Mouse (Mus musculus): ENCODE measurements around the gene Ap4e1.

Gene Ap4e1

GRCm38 (mm10) chr2:127008469-127008998, at the start of gene Ap4e1:
TSS of gene Ap4e1 (plus strand) at chr2:127008717.
- in situ Hi-C loops (cut with MseI, MboI) = loop anchor here in 1 of 2 experiments (25.0 kb wide), 1 partner anchor 171 kb away; no protein-coding TSS in a partner anchor

GRCm38 (mm10) chr2:126961696-126962095, 46.8 kb upstream of the Ap4e1 start:
- in situ Hi-C loops (cut with MseI, MboI) = no loop called here

- in situ Hi-C loops (cut with MseI, MboI) = no loop called here
These were observed 31.1 kb upstream of the Ap4e1 start for GRCm38 (mm10) chr2:126977428-126977827.

GRCm38 (mm10) chr2:126983221-126983620, 25.3 kb upstream of the Ap4e1 start:
- in situ Hi-C loops (cut with MseI, MboI) = no loop called here

GRCm38 (mm10) chr2:126989919-126990318, 18.6 kb upstream of the Ap4e1 start:
- in situ Hi-C loops (cut with MseI, MboI) = no loop called here

GRCm38 (mm10) chr2:126992742-126993141, 15.8 kb upstream of the Ap4e1 start:
- in situ Hi-C loops (cut with MseI, MboI) = no loop called here

GRCm38 (mm10) chr2:126994384-126995166, 13.9 kb upstream of the Ap4e1 start:
- in situ Hi-C loops (cut with MseI, MboI) = no loop called here

- in situ Hi-C loops (cut with MseI, MboI) = no loop called here
These were observed 11.8 kb upstream of the Ap4e1 start for GRCm38 (mm10) chr2:126996737-126997136.

- in situ Hi-C loops (cut with MseI, MboI) = no loop called here
These were observed 10.3 kb upstream of the Ap4e1 start for GRCm38 (mm10) chr2:126998219-126998618.

GRCm38 (mm10) chr2:127000406-127001324, 7.9 kb upstream of the Ap4e1 start:
- in situ Hi-C loops (cut with MseI, MboI) = loop anchor here in 1 of 2 experiments (25.0 kb wide), 1 partner anchor 163 kb away; no protein-coding TSS in a partner anchor

GRCm38 (mm10) chr2:127004046-127004445, 4.5 kb upstream of the Ap4e1 start:
- in situ Hi-C loops (cut with MseI, MboI) = loop anchor here in 1 of 2 experiments (25.0 kb wide), 1 partner anchor 167 kb away; no protein-coding TSS in a partner anchor

- in situ Hi-C loops (cut with MseI, MboI) = loop anchor here in 1 of 2 experiments (25.0 kb wide), 1 partner anchor 170 kb away; no protein-coding TSS in a partner anchor
These were observed 1.7 kb upstream of the Ap4e1 start for GRCm38 (mm10) chr2:127006634-127007370.

- in situ Hi-C loops (cut with MseI, MboI) = loop anchor here in 1 of 2 experiments (25.0 kb wide), 1 partner anchor 170 kb away; no protein-coding TSS in a partner anchor
These were observed 1.0 kb upstream of the Ap4e1 start for GRCm38 (mm10) chr2:127007509-127007908.

- in situ Hi-C loops (cut with MseI, MboI) = no loop called here
These were observed 26.6 kb downstream of the Ap4e1 start for GRCm38 (mm10) chr2:127035006-127035605.

GRCm38 (mm10) chr2:127037299-127037698, 28.8 kb downstream of the Ap4e1 start:
- in situ Hi-C loops (cut with MseI, MboI) = no loop called here

GRCm38 (mm10) chr2:127061471-127061870, 53.0 kb downstream of the Ap4e1 start:
- in situ Hi-C loops (cut with MseI, MboI) = no loop called here

- in situ Hi-C loops (cut with MseI, MboI) = no loop called here
These were observed 60.3 kb downstream of the Ap4e1 start for GRCm38 (mm10) chr2:127068806-127069205.

- in situ Hi-C loops (cut with MseI, MboI) = no loop called here
These were observed 61.4 kb downstream of the Ap4e1 start for GRCm38 (mm10) chr2:127069781-127070434.

- in situ Hi-C loops (cut with MseI, MboI) = no loop called here
These were observed 61.9 kb downstream of the Ap4e1 start, which contains the start of gene Blvra for GRCm38 (mm10) chr2:127070435-127070841. TSS of gene Blvra (plus strand) at chr2:127070665.

- in situ Hi-C loops (cut with MseI, MboI) = no loop called here
These were observed 62.4 kb downstream of the Ap4e1 start for GRCm38 (mm10) chr2:127070879-127071278.
